Mouse (Mus musculus) cerebellum, adult 11 months (tissue): ENCODE measurements around the gene Entpd1.

ENCODE experiments used
- DNase-seq: peaks from one replicate; pipeline ENCODE4 v3.0.0; 2022

Entpd1 gene

GRCm38 (mm10) chr19:40675329-40675728 lies 63.2 kb downstream of the Entpd1 start:
- DNase-seq = no peak

GRCm38 (mm10) chr19:40678087-40678486 lies 65.9 kb downstream of the Entpd1 start:
- no peak for DNase-seq

GRCm38 (mm10) chr19:40678532-40679307 lies 66.6 kb downstream of the Entpd1 start:
- no peak for DNase-seq

- DNase-seq = no peak
Observed at GRCm38 (mm10) chr19:40679632-40680031, 67.5 kb downstream of the Entpd1 start.

GRCm38 (mm10) chr19:40684124-40684523 lies 72.0 kb downstream of the Entpd1 start:
- no peak for DNase-seq

GRCm38 (mm10) chr19:40684566-40684965 lies 72.4 kb downstream of the Entpd1 start:
- DNase-seq = no peak

- DNase-seq = no peak
Observed at GRCm38 (mm10) chr19:40687291-40687927, 75.2 kb downstream of the Entpd1 start.

GRCm38 (mm10) chr19:40693201-40693600 lies 81.0 kb downstream of the Entpd1 start:
- no peak for DNase-seq

GRCm38 (mm10) chr19:40696116-40696515 lies 84.0 kb downstream of the Entpd1 start:
- DNase-seq = no peak

- no peak for DNase-seq
Observed at GRCm38 (mm10) chr19:40698103-40698853, 86.1 kb downstream of the Entpd1 start.

- no peak for DNase-seq
Observed at GRCm38 (mm10) chr19:40699816-40700215, 87.7 kb downstream of the Entpd1 start.

- DNase-seq = no peak
Observed at GRCm38 (mm10) chr19:40702406-40702805, 90.2 kb downstream of the Entpd1 start.

- DNase-seq = no peak
Observed at GRCm38 (mm10) chr19:40712889-40713628, 100.9 kb downstream of the Entpd1 start.

- DNase-seq = no peak
Observed at GRCm38 (mm10) chr19:40714700-40715099, 102.5 kb downstream of the Entpd1 start.

- DNase-seq = no peak
Observed at GRCm38 (mm10) chr19:40716981-40717380, 104.8 kb downstream of the Entpd1 start.

GRCm38 (mm10) chr19:40719439-40720105 lies 107.4 kb downstream of the Entpd1 start:
- DNase-seq = no peak

- no peak for DNase-seq
Observed at GRCm38 (mm10) chr19:40720381-40720780, 108.2 kb downstream of the Entpd1 start.

- peak; percentile 16 for DNase-seq
Observed at GRCm38 (mm10) chr19:40722137-40723038, 110.2 kb downstream of the Entpd1 start.

GRCm38 (mm10) chr19:40723516-40723915 lies 111.3 kb downstream of the Entpd1 start:
- no peak for DNase-seq

GRCm38 (mm10) chr19:40726148-40726547 lies 114.0 kb downstream of the Entpd1 start:
- DNase-seq = no peak

GRCm38 (mm10) chr19:40726614-40727013 lies 114.4 kb downstream of the Entpd1 start:
- no peak for DNase-seq
